Mouse (Mus musculus): ENCODE measurements around the gene Ugcg.

Ugcg gene

GRCm38 (mm10) chr4:59231266-59232055 lies 42.4 kb downstream of the Ugcg start:
- DNase-seq = no peak

GRCm38 (mm10) chr4:59234014-59234413 lies 45.0 kb downstream of the Ugcg start:
- no peak for DNase-seq

GRCm38 (mm10) chr4:59234451-59235216 lies 45.6 kb downstream of the Ugcg start:
- DNase-seq = no peak

GRCm38 (mm10) chr4:59236362-59236761 lies 47.3 kb downstream of the Ugcg start:
- no peak for DNase-seq

GRCm38 (mm10) chr4:59238641-59239311 lies 49.7 kb downstream of the Ugcg start:
- peak; percentile 56 to 63 for DNase-seq

GRCm38 (mm10) chr4:59239312-59239728 lies 50.3 kb downstream of the Ugcg start:
- no peak for DNase-seq

GRCm38 (mm10) chr4:59240160-59240559 lies 51.1 kb downstream of the Ugcg start:
- DNase-seq = no peak

- peak in 1 of 2 experiments; percentile 52 for DNase-seq
Measured at GRCm38 (mm10) chr4:59241096-59241495, 52.0 kb downstream of the Ugcg start.

- DNase-seq = no peak
Measured at GRCm38 (mm10) chr4:59242221-59242620, 53.2 kb downstream of the Ugcg start.

- DNase-seq = peak in 1 of 2 experiments; percentile 35
Measured at GRCm38 (mm10) chr4:59243802-59244493, 54.9 kb downstream of the Ugcg start.

GRCm38 (mm10) chr4:59244791-59245555 lies 55.9 kb downstream of the Ugcg start:
- DNase-seq = no peak

- no peak for DNase-seq
Measured at GRCm38 (mm10) chr4:59245776-59246175, 56.7 kb downstream of the Ugcg start.

- no peak for DNase-seq
Measured at GRCm38 (mm10) chr4:59247545-59247944, 58.5 kb downstream of the Ugcg start.

GRCm38 (mm10) chr4:59248035-59248434 lies 59.0 kb downstream of the Ugcg start:
- no peak for DNase-seq

GRCm38 (mm10) chr4:59252386-59253054 lies 63.5 kb downstream of the Ugcg start:
- DNase-seq = no peak

GRCm38 (mm10) chr4:59253055-59253434 lies 64.0 kb downstream of the Ugcg start:
- no peak for DNase-seq

GRCm38 (mm10) chr4:59254397-59254796 lies 65.3 kb downstream of the Ugcg start:
- DNase-seq = peak; percentile 69 to 76

- DNase-seq = peak in 1 of 2 experiments; percentile 19
Measured at GRCm38 (mm10) chr4:59255988-59256387, 66.9 kb downstream of the Ugcg start.

- no peak for DNase-seq
Measured at GRCm38 (mm10) chr4:59257866-59258265, 68.8 kb downstream of the Ugcg start.

- no peak for DNase-seq
Measured at GRCm38 (mm10) chr4:59258771-59259170, 69.7 kb downstream of the Ugcg start.

- DNase-seq = no peak
Measured at GRCm38 (mm10) chr4:59259806-59260205, 70.7 kb downstream of the Ugcg start.
